Mouse (Mus musculus): ENCODE results near the gene Gm3776.
"Not testable (repeated sequence)": the region's sequence is repeated elsewhere in the genome, so short reads cannot be mapped to it uniquely, and the experiment has no call there.

Gene Gm3776

DNA sequence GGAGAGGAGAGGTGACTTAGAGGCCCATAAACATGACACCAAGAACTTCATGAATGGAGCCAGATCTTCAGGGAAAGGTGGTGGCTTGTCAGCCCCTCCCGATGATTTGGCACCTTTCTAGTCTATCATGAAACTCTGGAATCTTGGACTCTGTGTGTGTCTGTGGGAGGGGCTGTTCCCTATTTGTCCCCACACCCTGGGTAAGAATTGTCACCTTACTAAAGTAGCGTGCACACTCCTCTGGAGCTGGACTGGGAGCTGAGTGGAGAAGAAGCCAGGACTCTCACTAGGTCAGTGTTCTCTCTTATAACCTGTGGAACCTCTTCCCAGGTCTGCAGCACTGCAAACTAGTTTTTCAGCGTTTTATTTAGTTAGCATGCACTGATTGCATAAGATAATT lies at the start of gene Gm3776:
Gm3776 (plus strand) TSS at position 216 of the 400 bp plus-strand sequence.
- DNase-seq (ENCODE audit: low spot score), result not testable (repeated sequence)

DNA sequence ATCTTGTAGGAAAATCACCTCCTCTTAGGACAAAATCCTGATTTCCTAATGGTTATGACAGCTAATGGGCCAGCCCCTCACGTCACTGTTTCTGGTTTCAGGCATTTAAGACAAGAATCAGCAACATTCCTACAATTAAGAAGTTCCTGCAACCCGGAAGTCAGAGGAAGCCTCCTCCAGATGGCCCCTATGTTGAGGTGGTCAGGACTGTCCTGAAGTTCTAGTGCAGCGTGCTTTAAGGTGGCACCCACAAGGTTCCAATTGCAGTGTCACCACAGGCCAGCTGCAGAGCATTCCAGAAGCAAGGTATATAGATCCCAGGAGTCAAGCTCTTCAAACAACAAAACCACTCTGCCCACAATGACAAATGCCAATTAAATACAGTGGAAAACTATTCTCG lies 48.0 kb upstream of the Gm3776 start:
- no peak for DNase-seq (ENCODE audit: low spot score)

DNA sequence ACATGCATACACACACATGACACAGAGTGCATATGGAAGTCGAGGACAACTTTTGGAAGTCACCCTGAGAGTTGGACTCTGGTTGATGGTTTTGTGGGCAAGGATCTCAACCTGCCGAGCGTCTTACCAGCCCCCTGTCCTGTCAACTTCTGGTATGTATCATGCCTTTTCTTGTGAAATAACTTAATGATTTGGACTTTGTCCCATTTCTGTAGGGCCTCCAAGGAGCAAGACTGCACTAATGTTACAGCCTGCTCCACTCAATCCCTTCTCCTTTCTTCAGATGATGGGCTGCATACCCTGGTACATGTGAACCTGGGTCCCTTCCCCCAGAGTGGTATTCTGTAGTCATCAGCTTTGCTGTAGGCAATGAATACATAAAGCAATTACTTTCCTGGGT lies 46.9 kb upstream of the Gm3776 start:
- no peak for DNase-seq (ENCODE audit: low spot score)

DNA sequence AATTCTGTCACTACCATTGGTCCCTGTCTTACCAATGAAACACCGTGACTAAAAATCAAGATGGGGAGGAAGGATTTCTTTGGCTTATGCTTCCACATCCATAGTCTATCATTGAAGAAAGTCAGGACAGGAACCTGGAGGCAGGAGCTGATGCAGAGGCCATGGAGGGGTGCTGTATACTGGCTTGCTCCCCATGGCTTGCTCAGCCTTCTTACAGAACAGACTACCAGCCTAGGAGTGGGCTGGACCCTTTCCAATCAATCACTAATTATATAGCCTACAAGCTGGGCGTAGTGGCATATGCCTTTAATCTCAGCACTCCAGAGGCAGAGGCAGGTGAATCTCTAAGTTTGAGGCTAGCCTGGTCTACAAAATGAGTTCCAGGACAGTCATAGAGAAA lies 46.1 kb upstream of the Gm3776 start:
- DNase-seq (ENCODE audit: low spot score), result no peak

DNA sequence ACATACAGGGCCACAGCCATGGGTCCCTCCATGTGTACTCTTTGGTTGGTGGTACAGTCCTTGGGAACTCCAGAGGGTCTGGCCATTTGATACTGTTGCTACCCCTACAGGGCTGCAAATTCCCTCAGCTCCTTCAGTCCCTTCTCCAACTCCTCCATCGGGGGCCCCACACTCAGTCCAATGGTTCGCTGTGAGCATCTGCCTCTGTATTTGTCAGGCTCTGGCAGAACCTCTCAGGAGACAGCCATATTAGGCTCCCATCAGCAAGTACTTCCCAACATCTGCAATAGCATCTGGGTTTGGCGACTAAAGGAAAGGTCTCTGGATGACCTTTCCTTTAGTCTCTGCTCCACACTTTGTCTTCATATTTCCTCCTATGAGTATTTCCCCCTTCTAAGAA lies 45.4 kb upstream of the Gm3776 start:
- no peak for DNase-seq (ENCODE audit: low spot score)

DNA sequence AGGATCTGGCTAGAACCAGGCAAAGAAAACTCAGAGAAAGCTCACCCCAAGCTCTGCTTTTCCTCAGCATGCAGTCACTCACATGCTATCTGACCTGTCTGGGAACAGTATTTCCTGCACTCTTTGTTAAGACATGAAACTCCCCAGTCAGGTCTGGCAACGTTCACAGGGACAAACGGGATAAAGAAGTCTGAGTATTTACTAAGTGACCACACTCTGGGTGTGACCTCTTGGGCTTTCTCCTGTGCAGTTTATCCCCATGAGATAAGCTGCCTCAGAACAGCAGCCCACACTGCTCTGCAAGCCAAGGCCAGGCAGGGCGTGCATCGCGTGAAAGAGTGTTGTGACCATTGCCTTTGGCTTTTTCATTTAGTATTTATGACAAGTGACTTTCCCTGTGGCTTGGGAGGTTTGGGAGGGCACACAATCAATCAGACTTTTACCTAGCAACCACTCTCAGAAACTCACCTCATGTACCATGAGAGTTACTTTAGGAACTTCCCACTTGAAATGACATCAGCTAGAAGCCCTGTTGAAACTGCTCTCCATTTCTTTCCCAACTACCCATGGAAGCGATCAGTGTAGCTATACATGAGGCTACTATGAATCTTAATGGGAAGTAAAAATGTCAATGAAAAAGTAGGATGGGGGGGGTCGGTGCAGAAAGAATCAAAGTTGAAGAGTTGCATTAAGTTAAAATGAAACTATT lies 44.4 kb upstream of the Gm3776 start:
- DNase-seq (ENCODE audit: low spot score), result no peak

DNA sequence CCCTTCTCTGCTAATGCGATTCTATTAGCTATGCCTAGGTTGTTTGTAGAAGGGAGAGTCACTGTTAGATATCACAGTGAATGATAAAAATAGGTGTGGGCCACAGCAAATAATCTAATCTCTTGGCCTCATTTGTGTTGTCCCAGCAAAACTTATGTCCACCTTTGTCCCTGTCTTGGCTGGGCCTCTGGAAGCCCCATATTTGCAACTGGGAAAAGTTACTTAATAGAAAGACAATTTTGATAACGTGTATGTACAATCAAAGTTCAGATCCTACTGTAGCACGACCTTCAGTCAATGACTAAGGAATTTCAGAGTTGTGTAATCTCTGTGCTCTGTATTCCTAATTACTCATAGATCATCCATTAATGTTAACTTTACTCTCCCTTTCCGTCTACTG lies 39.9 kb upstream of the Gm3776 start:
- DNase-seq (ENCODE audit: low spot score), result no peak

DNA sequence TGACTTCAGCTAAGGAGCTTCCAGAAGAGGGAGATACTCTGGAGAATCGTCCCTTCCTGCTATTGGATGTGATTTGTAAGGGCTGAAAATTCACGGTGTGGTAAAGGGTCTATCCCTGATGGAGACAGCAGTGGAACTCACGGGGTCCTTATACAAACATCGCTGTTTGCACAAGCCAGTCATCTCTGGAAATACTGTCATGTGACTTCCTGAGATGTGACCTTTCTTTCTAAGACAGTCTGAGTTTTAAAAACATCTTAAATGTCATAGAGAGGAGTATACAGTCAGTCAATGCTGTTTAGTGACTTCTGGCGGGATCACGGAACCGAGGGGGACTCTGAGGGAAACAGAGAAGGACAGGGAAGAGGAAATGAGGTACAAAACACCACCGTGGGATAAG lies 34.3 kb upstream of the Gm3776 start:
- peak; percentile 14 for DNase-seq (ENCODE audit: low spot score)

DNA sequence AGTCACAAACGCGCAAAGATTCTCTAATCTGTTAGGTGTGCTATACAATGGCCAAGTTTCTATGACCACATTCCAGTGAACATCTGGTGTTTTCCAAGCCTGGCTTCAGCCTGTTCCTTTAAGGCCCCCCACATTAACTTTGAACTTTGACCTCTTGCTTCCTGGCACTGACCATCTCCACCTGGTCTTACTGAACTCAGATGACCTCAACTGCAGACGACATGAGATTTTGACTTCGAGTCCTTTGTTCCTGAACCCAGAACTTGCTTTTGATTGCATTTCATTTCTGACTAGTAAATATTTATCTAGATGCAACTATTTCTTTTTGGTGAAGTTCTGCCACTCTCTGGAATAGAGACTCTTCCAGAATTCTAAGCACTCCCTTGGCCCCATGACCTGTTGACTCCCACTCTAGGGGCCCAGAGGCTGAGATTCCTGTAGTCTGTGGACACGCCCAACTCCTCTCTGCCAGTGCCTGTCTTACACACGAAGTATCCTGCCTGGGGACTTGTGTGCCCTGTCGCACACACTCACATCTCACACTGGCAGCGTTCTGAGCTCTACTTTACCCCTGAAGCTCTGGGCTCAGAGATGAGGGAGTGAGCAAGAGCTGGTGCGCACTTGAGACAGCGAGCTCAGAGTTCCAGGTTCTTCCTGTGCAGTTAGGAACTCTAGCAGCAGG lies 33.6 kb upstream of the Gm3776 start:
- DNase-seq (ENCODE audit: low spot score), result peak; percentile 63

DNA sequence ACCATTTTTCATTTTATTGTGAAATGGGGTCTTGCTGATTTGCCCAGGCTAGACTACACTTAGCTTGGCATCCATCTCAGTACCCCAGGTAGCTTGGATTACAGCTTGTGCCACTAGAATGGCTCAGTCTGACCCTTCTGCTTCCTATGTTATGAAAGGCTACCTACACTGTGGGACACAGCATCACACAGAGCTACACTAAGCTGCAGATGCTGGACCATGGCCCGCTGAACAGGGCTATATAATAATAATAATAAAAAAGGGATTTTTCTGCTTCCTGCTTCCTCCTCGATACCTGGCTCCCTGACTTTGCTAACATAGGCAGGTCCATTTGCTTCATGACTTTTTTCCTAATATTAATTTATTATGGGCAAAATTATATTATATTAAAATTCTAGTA lies 32.5 kb upstream of the Gm3776 start:
- no peak for DNase-seq (ENCODE audit: low spot score)

DNA sequence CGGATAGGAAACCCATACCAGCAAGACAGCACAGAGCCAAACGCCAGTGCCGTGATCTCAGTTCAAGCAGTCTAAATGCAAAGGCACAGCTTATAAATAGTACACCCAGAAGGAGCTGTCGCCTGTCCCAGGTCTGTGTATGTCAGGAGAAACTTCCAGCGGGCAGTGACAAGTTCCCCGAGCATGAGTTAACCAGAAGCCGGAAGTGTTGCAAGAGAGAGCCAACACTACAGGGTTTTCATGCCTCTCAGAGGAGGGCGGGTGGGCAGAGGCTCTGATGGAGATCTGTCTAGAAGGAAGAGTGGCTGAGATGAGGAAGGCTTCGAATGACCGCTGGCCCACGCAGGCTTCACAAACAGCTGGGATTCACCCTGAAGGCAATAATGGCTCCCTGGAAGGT lies 31.6 kb upstream of the Gm3776 start:
- DNase-seq (ENCODE audit: low spot score), result no peak

DNA sequence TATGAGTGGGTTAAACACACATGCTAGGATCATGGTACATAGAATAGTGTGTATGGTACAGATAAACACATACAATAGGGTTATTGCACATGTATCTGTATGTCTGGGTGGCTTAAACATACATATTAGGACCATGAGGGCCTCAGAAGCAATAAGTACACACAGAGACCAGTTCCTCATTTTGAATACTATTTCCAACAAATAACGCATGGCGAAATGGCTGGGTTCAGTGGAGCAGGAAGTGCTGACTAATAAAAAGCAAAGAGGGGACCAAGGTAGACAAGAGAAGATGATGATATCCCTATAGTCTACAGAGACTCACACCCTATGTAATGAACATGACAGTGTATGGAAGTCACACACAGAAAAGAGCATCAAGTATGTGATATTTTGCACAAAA lies 28.8 kb upstream of the Gm3776 start:
- DNase-seq (ENCODE audit: low spot score), result no peak

DNA sequence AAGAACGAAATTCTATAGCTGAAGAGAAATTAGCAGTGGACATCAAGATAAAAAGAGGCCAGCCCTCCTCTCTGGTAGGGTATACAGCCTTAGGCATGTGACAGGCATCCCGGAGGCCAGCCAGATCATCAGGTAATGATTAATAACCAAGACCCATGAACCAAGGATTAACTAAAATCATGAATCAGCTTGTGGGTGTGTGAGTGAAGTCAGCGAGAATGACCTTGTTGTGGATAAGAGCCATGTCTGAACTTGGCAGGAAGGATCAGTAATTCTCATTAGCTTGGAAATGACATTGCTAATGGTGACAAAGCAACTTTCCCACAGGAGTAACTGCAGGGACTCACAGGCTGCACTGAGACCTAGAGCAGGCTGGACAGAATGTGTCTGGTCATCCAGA lies 27.3 kb upstream of the Gm3776 start:
- not testable (repeated sequence) for DNase-seq (ENCODE audit: low spot score)

DNA sequence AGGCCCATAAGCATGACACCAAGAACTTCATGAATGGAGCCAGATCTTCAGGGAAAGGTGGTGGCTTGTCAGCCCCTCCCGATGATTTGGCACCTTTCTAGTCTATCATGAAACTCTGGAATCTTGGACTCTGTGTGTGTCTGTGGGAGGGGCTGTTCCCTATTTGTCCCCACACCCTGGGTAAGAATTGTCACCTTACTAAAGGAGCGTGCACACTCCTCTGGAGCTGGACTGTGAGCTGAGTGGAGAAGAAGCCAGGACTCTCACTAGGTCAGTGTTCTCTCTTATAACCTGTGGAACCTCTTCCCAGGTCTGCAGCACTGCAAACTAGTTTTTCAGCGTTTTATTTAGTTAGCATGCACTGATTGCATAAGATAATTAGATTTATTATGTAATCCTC lies 26.5 kb upstream of the Gm3776 start, which contains the start of gene Gsta1:
Gsta1 (plus strand) TSS at position 196 of the 400 bp plus-strand sequence.
- DNase-seq (ENCODE audit: low spot score), result not testable (repeated sequence)

DNA sequence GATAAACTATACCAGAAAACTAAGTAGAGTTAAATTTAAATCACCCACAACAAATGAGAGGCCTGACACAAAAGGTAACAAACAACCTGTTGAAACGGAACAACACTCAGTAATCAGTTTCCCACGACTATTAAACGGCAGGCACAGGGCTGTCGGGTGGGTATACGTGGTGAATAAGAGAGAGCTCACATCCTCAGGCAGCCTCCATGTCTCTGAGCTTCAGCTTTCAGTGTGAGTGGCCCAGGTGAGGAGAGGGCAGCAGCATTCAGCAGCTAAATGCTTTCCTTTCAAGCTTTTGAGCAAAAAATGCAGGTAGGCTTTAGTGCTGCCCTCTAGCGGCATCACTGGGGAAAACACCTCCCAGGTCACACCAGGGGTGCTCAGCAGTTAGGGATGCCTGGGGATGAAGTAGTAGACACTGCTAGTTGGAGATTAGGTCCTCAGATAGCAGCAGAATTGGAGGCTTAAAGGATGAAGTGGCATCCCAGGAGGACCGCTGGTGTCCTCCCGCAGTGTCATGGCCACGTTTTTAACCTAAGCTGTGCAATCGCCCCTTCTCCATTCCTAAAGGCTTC lies 23.7 kb upstream of the Gm3776 start:
- not testable (repeated sequence) for DNase-seq (ENCODE audit: low spot score)

DNA sequence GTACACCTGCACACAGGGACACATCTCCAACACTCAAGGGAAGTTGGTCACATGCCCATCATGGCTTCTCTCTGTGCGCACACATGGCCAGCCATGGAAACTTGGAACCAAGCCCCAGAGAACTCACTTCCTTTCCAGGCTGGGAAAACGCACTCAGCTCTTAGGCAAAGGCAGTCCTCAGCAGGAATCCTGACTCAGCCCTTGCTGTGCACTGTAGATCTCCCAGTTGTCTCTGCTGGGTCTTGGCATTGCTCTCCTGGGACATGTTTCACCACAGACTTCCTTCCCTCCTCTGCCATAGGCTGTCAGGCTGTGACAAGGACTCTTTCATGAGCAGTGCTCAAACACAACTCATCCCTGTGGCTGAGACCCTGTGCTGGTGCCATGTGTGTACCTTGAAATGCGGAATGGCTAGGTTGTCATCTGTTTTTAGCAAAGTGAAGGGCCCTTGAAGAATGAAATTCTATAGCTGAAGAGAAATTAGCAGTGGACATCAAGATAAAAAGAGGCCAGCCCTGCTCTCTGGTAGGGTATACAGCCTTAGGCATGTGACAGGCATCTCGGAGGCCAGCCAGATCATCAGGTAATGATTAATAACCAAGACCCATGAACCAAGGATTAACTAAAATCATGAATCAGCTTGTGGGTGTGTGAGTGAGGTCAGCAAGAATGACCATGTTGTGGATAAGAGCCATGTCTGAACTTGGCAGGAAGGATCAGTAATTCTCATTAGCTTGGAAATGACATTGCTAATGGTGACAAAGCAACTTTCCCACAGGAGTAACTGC lies 1.1 kb upstream of the Gm3776 start:
- not testable (repeated sequence) for DNase-seq (ENCODE audit: low spot score)

DNA sequence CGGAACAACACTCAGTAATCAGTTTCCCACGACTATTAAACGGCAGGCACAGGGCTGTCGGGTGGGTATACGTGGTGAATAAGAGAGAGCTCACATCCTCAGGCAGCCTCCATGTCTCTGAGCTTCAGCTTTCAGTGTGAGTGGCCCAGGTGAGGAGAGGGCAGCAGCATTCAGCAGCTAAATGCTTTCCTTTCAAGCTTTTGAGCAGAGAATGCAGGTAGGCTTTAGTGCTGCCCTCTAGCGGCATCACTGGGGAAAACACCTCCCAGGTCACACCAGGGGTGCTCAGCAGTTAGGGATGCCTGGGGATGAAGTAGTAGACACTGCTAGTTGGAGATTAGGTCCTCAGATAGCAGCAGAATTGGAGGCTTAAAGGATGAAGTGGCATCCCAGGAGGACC lies 2.8 kb downstream of the Gm3776 start:
- not testable (repeated sequence) for DNase-seq (ENCODE audit: low spot score)

DNA sequence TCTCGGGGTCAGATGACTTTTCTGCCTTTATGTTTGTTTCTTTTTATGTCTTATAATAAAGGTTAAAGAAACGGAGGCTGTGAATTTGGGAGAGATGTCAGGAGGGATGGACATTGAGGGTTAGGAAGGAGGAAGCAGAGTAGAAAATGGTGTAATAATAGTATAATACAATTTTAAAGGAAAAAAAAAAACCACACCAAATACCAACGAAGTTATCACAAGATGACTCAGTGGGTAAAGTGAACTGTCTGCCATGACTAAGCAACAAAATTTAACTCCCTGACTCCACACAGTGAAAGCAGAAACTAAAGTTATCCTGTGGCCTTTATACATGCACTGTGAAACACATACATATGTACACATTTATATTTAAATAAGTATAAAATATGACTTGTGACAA lies 14.0 kb downstream of the Gm3776 start:
- not testable (repeated sequence) for DNase-seq (ENCODE audit: low spot score)

DNA sequence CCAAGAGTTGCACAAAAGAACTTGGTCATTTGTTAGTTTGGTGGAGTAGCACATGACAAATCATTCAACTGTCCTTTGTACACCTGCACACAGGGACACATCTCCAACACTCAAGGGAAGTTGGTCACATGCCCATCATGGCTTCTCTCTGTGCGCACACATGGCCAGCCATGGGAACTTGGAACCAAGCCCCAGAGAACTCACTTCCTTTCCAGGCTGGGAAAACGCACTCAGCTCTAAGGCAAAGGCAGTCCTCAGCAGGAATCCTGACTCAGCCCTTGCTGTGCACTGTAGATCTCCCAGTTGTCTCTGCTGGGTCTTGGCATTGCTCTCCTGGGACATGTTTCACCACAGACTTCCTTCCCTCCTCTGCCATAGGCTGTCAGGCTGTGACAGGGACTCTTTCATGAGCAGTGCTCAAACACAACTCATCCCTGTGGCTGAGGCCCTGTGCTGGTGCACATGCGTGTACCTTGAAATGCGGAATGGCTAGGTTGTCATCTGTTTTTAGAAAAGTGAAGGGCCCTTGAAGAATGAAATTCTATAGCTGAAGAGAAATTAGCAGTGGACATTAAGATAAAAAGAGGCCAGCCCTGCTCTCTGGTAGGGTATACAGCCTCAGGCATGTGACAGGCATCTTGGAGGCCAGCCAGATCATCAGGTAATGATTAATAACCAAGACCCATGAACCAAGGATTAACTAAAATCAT lies 25.2 kb downstream of the Gm3776 start:
- DNase-seq (ENCODE audit: low spot score), result not testable (repeated sequence)

DNA sequence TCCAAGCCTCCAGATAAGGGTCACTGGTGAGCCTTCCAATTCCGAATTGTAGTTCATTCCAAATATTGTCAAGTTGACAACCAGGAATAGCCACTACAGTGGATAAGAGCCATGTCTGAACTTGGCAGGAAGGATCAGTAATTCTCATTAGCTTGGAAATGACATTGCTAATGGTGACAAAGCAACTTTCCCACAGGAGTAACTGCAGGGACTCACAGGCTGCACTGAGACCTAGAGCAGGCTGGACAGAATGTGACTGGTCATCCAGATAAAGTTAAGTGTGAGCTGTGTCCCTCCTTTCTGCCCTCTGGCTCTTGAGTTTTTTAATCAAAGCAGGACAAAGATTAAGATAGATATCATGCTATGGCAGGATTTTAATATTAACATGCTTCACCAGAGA lies 32.1 kb downstream of the Gm3776 start:
- not testable (repeated sequence) for DNase-seq (ENCODE audit: low spot score)

DNA sequence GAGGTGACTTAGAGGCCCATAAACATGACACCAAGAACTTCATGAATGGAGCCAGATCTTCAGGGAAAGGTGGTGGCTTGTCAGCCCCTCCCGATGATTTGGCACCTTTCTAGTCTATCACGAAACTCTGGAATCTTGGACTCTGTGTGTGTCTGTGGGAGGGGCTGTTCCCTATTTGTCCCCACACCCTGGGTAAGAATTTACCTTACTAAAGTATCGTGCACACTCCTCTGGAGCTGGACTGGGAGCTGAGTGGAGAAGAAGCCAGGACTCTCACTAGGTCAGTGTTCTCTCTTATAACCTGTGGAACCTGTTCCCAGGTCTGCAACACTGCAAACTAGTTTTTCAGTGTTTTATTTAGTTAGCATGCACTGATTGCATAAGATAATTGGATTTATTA lies 32.8 kb downstream of the Gm3776 start, which contains the start of gene Gm10639:
Gm10639 (plus strand) TSS at position 201 of the 400 bp plus-strand sequence.
- DNase-seq (ENCODE audit: low spot score), result not testable (repeated sequence)

DNA sequence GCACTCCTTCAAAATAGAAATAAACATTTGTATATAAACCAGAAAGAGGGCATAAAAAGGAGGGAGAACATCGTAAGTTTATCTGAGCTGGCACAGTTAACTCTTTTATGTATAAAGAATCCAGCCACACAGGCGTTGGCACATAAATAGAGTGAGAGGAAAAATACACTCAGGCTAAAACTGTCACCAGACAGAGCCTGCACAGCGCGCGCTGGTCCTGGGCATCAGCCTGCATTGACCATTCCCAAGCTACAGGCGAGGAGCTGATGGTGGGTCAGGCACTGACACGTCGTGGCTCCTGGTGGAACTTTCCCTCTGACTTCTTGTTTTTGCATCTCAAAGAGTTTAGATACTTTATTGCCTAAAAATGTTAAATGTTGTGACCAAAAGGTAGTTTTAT lies 35.5 kb downstream of the Gm3776 start:
- not testable (repeated sequence) for DNase-seq (ENCODE audit: low spot score)

Data from embryo, embryonic 10.5 days (tissue).